8 mouse cellular contexts compared by ENCODE assay signal in the genomic region with DNA sequence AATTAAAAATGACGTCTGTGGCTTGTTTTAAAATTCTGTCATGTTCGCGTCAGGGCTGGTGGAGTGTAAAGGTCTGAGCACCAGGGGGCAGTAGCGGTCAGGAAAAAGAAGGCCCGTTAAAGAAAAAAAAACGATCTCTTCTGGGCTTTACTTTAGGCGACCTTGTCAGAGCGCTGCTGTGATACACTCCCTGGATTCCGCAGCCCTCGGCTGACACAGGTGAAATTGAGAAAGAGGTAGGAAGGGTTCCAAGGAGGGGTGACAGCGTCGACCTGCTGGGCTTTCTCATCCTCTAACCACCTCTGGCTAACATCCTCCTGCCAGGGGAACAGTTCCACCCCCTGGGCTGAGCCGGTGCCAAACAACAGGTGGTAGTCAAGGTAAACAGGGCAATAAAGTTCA. TPM values are rescaled to one million over a fixed set of nuclear protein-coding genes. Genes with fewer than 3 reads are reported as not detected.
A peak's percentile ranks its signal among the peaks of the same experiment; 100 is the strongest.
DNase-seq lines count a peak whose midpoint lies in the region; ATAC-seq and TF ChIP-seq lines count a peak whose summit lies in the region.

No protein-coding gene starts in this region.

- no peaks in the 10 kb centered on the region for H3K9me3 ChIP-seq in forebrain, postnatal 0 days (ENCODE audit: low read length)
- no peaks in the 10 kb centered on the region for H3K9me3 ChIP-seq in hindbrain, embryonic 16.5 days (ENCODE audit: control insufficient read depth, low read length)

- no peaks in the 10 kb centered on the region for H3K4me1 ChIP-seq in forebrain, postnatal 0 days (ENCODE audit: insufficient read depth)
- peaks cover 3% of the 10 kb centered on the region for H3K4me1 ChIP-seq in hindbrain, embryonic 16.5 days (ENCODE audit: control insufficient read depth, insufficient read depth, low read depth, low read length)
- H3K4me1 ChIP-seq in liver, adult 2 months (ENCODE audit: control insufficient read depth, insufficient read depth, low read length), result peaks cover 4% of the 10 kb centered on the region

- H3K9ac ChIP-seq in forebrain, postnatal 0 days, result peak overlapping the region; percentile 33; the same call in 1 of the 2 replicates
- no peak overlapping the region; the same call in 1 of the 2 replicates for H3K9ac ChIP-seq in hindbrain, embryonic 16.5 days (ENCODE audit: low read depth, low read length)
- H3K9ac ChIP-seq in liver, adult 2 months (ENCODE audit: low read depth, low read length), result peak overlapping the region; percentile 4; the same call in 1 of the 2 replicates

- peak overlapping the region; percentile 13 for H3K4me3 ChIP-seq in forebrain, postnatal 0 days (ENCODE audit: low read depth, low read length)
- peak overlapping the region; percentile 27 for H3K4me3 ChIP-seq in hindbrain, embryonic 16.5 days (ENCODE audit: low read length)
- no peak overlapping the region for H3K4me3 ChIP-seq in liver, adult 2 months (ENCODE audit: insufficient read depth, low read depth, low read length)

- H3K4me2 ChIP-seq in forebrain, postnatal 0 days (ENCODE audit: low read depth), result peak overlapping the region; percentile 44
- peak overlapping the region; percentile 62 for H3K4me2 ChIP-seq in hindbrain, embryonic 16.5 days (ENCODE audit: low read length)

- TF ChIP-seq CTCF in forebrain, postnatal 0 days (IDR thresholded peaks at IDR 0.05; ENCODE audit: low read depth), result peak; percentile 76
- peak; percentile 70 for TF ChIP-seq CTCF in liver, adult 2 months (IDR thresholded peaks at IDR 0.05; ENCODE audit: low read depth, low read length)

- ATAC-seq in forebrain, postnatal 0 days, result peak; percentile 70; the same call in 1 of the 2 replicates
- ATAC-seq in hindbrain, embryonic 16.5 days, result peak; percentile 56; the same call in 1 of the 2 replicates
- ATAC-seq in monocyte, adult 5-6 weeks (replicated peaks; ENCODE audit: insufficient number of reproducible peaks, low FRiP score, low TSS enrichment, poor library complexity, severe bottlenecking), result peak; percentile 56; the same call in 1 of the 2 replicates

- no peaks in the 10 kb centered on the region for H3K27me3 ChIP-seq in forebrain, postnatal 0 days (ENCODE audit: insufficient read depth, low read length)
- no peaks in the 10 kb centered on the region for H3K27me3 ChIP-seq in hindbrain, embryonic 16.5 days (replicated peaks; ENCODE audit: control insufficient read depth, insufficient read depth, low read length)
- H3K27me3 ChIP-seq in liver, adult 2 months (ENCODE audit: control insufficient read depth, insufficient read depth, low read length), result no peaks in the 10 kb centered on the region

- no peak for TF ChIP-seq POLR2A in liver, adult 2 months (IDR thresholded peaks at IDR 0.05; ENCODE audit: extremely low read depth, insufficient read depth, low read length)

- DNase-seq in ovary, postnatal 10 days (ENCODE audit: low spot score), result peak; percentile 36
- no peak for DNase-seq in ovary, adult 18-20 months (ENCODE audit: low spot score)
- peak; percentile 72 for DNase-seq in c-Kit-positive CD71-positive TER-119-positive erythroid progenitor cells, embryonic 14.5 days (ENCODE audit: low spot score)
- DNase-seq in forebrain, postnatal 0 days, result peak; percentile 85
- peak; percentile 54 for DNase-seq in liver, adult 2 months (ENCODE audit: extremely low read depth, low read depth, low spot score)
- DNase-seq in testis, postnatal 10 days (ENCODE audit: low spot score), result peak; percentile 89

- H3K27ac ChIP-seq in forebrain, postnatal 0 days (ENCODE audit: low read depth, low read length), result no peak overlapping the region
- H3K27ac ChIP-seq in hindbrain, embryonic 16.5 days (ENCODE audit: low read depth, low read length), result no peak overlapping the region
- no peak overlapping the region for H3K27ac ChIP-seq in liver, adult 2 months (replicated peaks; ENCODE audit: insufficient read depth, low read depth, low read length)

- no peaks in the 10 kb centered on the region for H3K79me2 ChIP-seq in liver, adult 2 months (ENCODE audit: control insufficient read depth, insufficient read depth, low read length)

- 6% methylated on average over 13 of the region's 13 CpGs for WGBS in forebrain, postnatal 0 days
- WGBS in hindbrain, embryonic 16.5 days, result 6% methylated on average over 13 of the region's 13 CpGs
- WGBS in liver, adult 2 months, result 4% methylated on average over 13 of the region's 13 CpGs

- H3K36me3 ChIP-seq in forebrain, postnatal 0 days (ENCODE audit: insufficient read depth), result no peaks in the 10 kb centered on the region
- H3K36me3 ChIP-seq in hindbrain, embryonic 16.5 days (ENCODE audit: control insufficient read depth, insufficient read depth, low read length), result no peaks in the 10 kb centered on the region
- no peaks in the 10 kb centered on the region for H3K36me3 ChIP-seq in liver, adult 2 months (ENCODE audit: control insufficient read depth, insufficient read depth, low read length)

RNA-seq across cellular contexts. Expression of a gene that starts 20.9 kb away (rescaled TPM):
- 475 and 549 TPM in 2 replicates for total RNA-seq in forebrain, postnatal 0 days (2014; rRNA removed)
- polyA plus RNA-seq in forebrain, postnatal 0 days (2015; fragmentation: Nextera tagmentation; extraction: Ambion mirVana), result 744 and 971 TPM in 2 replicates
- polyA plus RNA-seq in hindbrain, embryonic 16.5 days (2015; fragmentation: Nextera tagmentation; extraction: Ambion mirVana), result 943 and 1,074 TPM in 2 replicates
- total RNA-seq in liver, adult 2 months (2014; rRNA removed), result 23.4 and 26.7 TPM in 2 replicates
- 29.5 and 31.2 TPM in 2 replicates for polyA plus RNA-seq in liver, adult 2 months (2012; rRNA removed)
- 137 to 272 TPM (median 186 TPM) in 3 replicates for total RNA-seq in monocyte, adult 5-6 weeks (2017)
